Mouse (Mus musculus): ENCODE results near the gene Fas. TPM values are rescaled to one million over a fixed set of nuclear protein-coding genes. Genes with fewer than 3 reads are reported as not detected.

The Fas gene
- 1 to 10 TPM; 3.8 to 5.9 TPM for total RNA-seq (2021)
- long read RNA-seq, experiment 1, partial matches to known transcripts, result 0 of 1 reads
- long read RNA-seq, experiment 1, other reads (novel, unspliced or antisense), result 0 of 1 reads
- long read RNA-seq, experiment 2, partial matches to known transcripts, result 0 of 2 reads
- long read RNA-seq, experiment 2, other reads (novel, unspliced or antisense), result 0 of 2 reads

GRCm38 (mm10) chr19:34289948-34290789 lies at the start of gene Fas:
Fas (plus strand) TSS chr19:34290666.
- DNase-seq (ENCODE audit: low spot score), result peak; percentile 75

DNA sequence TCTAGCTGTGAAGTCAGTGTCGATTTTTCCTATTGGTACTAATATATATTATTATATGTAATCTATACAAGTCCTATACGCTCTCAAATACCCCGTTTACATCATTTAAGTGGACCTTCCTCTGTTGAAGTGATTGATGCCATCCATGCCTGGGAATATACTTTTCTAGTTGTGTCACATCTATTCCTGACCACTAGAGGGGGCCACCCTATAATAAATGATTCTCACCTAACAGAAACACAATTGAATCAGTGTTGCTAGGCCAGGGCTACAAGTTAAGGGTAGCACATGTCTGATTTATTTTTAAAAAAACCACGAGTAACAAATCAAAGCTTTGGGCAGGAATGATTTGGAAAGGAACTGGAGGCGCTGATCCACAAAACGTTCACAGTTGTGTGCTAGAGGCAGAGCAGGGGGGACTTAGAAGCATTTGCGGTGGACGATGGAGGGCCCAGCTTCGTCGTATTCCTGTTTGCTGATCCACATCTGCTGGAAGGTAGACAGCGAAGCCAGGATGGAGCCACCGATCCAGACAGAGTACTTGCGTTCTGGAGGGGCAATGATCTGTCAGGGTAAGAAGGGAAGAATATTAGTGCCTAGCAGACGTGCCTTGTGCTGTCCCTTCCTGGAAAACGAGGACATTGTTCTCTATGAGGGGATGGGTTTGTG lies 49.1 kb upstream of the Fas start:
- DNase-seq (ENCODE audit: low spot score), result peak; percentile 40

- no peak for DNase-seq (ENCODE audit: low spot score)
Observed at GRCm38 (mm10) chr19:34242925-34243324, 47.5 kb upstream of the Fas start.

GRCm38 (mm10) chr19:34244056-34244455 lies 46.4 kb upstream of the Fas start:
- peak; percentile 77 for DNase-seq (ENCODE audit: low spot score)

GRCm38 (mm10) chr19:34248558-34248957 lies 41.9 kb upstream of the Fas start:
- DNase-seq (ENCODE audit: low spot score), result no peak

GRCm38 (mm10) chr19:34250621-34251020 lies 39.8 kb upstream of the Fas start:
- no peak for DNase-seq (ENCODE audit: low spot score)

GRCm38 (mm10) chr19:34251900-34252299 lies 38.6 kb upstream of the Fas start:
- no peak for DNase-seq (ENCODE audit: low spot score)

DNA sequence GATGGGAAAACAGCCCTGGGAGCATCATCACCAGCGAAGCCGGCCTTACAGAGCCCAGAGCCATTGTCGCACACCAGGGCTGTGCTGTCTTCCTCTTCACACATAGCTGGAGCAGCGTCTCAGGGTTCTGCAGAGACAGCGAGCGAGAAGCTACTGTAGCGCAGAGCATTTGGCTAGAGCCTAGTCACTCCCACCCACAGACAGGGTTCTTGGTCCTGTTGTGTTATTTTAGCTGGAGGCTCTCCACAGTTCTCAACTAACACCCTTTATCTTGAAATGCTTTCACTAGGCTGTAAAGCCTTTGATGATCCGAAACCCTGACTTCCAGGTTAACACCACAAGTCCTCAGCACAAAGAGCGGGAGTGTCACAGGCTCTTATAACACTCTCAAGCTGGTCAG lies 38.0 kb upstream of the Fas start:
- no peak for DNase-seq (ENCODE audit: low spot score)

- peak; percentile 25 for DNase-seq (ENCODE audit: low spot score)
Observed at GRCm38 (mm10) chr19:34254101-34254879, 36.2 kb upstream of the Fas start.

DNA sequence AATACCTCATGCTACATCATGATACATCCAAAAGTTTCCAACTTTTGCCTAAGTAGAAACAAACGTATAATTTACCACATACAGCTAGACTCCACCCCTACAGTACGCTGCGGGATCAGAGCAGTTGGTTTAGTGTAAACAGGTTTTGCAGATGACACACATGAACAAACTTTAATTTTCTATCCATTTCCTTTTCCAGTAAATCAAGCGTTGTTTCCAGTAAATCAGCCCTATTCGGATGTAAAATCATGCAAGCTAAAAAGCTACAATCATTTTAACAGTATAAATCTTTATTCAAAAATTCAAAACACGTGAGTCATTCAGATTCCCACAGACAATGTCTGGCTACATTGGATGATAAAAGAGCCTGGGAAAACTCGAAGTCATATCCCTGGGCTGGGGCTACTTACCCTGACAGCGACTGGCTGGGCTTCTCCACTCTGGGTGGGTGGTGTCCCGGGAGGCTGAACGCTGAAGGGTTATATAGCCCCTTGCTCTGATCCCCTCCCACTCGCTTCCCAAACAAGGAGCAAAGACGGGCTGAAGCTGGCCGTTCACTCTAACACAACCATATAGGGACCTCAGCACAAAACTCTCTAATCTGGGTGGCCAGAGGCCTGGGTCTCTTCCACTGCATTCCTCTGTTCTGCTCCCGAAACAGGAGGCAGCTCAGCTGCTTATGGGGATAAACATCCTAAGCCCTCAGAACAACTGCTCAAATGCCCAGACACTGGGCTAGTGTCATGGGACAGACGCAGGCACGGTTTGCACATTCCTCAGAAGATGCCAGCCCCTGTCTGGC lies 35.4 kb upstream of the Fas start, which contains the start of gene Acta2:
TSS of gene Acta2 (minus strand) at position 711 of the 802 bp plus-strand sequence.
- DNase-seq (ENCODE audit: low spot score), result peak; percentile 20

DNA sequence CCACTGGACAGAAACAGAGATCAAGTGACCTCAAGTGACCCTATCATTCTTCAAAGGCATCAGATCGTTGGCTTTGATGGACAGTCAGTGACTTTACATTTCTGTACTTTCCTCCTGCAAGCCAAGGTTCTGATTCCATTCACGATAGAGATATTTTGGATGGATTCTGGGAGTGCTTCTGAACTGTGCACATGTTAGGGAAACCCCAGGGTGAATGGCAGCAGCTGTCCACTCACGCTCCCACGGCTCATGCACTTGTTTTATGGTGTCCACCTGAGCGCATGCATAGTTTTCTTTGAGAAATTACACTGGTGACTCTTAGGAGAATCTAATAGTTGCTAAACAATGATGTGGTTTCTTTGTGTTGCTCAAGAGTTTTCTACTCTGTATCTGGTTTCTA lies 34.3 kb upstream of the Fas start:
- DNase-seq (ENCODE audit: low spot score), result no peak

DNA sequence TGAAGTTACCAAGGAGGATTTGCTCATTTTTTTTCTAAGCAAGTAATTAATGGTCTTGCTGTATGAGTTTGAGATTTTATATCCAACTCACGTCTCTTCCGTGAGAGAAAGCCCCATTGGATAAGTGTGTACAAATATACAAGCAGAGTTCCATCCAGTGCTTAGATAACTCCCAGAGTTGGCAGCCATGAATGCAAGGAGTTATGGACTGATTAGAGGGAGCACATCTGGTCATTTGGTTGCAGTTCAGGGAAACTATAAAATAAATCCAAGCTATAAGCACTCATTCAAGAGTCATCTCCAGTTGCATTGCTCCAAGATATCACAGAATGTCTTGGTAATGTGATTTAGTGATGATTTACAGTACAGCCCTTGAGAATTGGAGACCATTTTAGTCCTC lies 33.5 kb upstream of the Fas start:
- no peak for DNase-seq (ENCODE audit: low spot score)

DNA sequence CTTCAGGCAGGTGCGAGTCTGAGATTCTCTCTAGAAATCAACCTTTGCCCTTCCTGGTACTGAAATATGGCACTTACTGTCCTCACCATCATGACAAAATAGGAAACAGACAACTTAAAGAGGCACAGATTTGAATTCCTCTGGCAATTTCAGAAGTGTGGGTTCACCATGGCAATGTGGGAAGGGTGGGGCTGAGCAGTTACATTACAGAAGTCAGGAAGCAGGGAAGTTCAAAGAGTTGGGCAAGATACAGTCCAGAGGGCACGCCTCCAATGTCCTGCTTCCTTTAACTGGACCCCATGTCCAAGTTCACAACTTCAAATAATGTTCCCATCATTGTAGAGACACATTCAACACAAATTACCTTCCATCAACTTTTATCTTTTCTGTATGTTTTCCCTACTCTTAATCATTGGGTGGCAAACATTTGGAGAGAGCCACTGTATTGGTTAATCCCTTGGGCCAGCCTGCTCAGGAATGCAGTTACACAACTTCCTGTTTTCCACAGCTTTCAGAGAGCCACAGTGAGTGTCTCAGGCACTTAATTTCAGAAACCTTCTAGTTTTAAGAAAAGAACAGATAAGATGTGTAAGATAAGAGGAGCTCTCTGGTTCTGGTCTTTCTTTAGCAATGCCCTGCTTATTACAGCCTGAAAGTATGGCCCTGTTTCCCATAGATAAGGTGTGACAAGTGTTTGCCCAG lies 28.0 kb upstream of the Fas start:
- DNase-seq (ENCODE audit: low spot score), result no peak

GRCm38 (mm10) chr19:34265604-34266193 lies 24.8 kb upstream of the Fas start:
- DNase-seq (ENCODE audit: low spot score), result peak; percentile 9

DNA sequence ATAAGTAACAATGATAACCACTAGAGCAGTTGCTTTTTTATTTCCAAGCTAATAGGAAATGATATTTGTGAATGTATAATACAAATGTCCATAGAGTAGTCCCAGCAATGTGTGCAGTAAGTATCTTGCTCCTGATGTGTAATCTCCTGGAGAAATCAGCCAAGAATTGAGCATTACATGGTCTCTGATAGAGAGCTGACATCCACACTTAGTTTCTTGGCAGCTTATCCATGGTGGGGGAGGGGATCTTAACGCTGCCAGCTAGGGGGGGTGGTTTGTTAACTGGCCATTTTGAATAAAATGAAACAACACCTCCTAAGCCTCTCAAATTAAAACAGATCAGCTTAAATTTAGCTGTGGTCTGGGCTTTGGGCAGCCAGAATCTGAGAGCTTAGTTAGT lies 21.5 kb upstream of the Fas start:
- no peak for DNase-seq (ENCODE audit: low spot score)

DNA sequence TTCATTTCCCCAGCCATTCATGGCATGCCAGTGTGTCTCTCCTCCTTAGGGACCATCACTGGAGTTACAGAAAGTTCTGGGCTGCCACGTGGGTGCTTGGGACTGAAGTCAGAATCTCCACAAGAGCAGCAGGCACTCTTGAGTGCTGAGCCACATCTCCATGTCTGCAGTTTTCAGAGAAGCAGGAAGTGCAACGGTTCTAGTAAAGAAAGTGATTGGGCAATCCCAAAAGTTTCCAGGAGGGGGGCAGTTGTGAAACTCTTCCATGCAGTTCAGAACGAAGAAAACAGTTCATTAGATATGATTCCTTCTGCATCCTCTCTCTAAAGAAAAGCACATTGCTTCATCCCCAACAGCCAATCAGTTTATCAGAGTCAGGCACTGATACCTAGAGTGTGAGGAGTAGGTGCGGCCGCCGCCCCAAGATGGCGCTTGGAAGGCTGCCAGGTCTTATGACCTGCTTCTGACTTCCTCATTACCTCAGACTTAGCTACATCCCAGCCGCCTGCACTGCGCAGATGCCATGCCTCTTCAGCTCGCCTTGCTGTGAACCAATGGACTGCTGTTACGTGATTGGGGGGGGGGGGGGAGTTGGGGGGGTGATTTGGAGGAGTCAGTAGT lies 20.2 kb upstream of the Fas start:
- no peak for DNase-seq (ENCODE audit: low spot score)

DNA sequence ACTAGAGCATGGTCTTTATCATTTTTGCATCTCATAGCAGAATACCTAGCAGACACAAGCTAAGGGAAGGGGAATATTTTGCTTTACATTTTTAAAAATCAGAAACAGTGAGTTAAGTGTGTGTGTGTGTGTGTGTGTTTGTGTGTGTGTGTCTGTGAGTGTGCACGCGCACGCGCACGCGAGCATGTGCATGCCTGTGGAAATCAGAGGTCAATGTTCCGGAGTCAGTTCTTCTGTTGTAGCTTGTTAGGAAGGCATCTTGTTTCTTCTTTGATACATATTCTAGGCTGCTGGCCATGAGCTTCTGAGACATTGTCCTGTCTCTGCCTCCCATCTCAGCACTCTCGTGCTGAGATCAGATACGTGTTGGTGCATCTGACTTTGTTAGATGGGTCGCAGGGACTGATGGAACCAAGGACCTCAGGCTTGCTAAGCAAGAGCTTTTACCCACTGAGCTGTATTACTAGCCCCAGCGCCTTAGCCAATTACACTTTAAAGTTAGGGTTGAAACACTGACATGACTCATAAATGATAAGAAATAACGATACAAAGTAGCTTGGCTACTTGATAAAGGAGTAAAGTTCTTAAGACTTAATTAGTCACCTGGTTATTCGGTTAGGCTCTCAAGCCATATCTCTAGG lies 19.5 kb upstream of the Fas start:
- no peak for DNase-seq (ENCODE audit: low spot score)

- no peak for DNase-seq (ENCODE audit: low spot score)
Observed at GRCm38 (mm10) chr19:34273073-34273472, 17.4 kb upstream of the Fas start.

DNA sequence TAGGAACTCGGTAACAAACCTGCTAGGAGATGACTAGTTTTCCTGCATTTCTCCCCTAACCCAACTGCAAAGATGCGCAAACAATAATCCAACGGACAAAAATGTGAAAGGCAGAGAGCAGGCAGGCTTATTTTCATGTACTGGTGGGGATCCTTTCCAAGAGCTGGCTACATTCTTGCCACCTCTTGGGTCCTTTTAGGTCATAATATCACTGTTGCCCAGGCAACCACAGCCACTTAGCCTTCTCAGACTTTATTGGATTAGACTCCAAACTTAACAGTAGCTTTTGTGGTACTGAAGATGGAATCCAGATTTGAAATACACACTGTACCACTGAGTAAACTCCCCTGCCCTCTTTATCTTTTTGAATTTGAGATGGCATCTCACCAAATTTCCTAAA lies 12.4 kb upstream of the Fas start:
- no peak for DNase-seq (ENCODE audit: low spot score)
